Mouse (Mus musculus) effector memory CD4-positive, alpha-beta T cell, adult 7 months (primary cell): ENCODE results near the gene Iqca. TPM values are rescaled to one million over a fixed set of nuclear protein-coding genes. Genes with fewer than 3 reads are reported as not detected.

Source experiments
- polyA plus RNA-seq: library from polyadenylated mRNA; unstranded; fragments of 100-300 nt; shearing (Covaris generic); gene quantifications from one replicate; pipeline ENCODE4 v1.2.1, GENCODE M21; 2017

Iqca gene
- polyA plus RNA-seq = not detected

GRCm38 (mm10) chr1:90153099-90153744 is at the start of gene Iqca:
Gene Iqca, minus strand, starts transcription at chr1:90153401.

GRCm38 (mm10) chr1:90014446-90014845 is 138.8 kb downstream of the Iqca start, which contains the start of gene Asb18:
Gene Asb18, minus strand, starts transcription at chr1:90014666.

Other genes starting within 250 kb of the Iqca start
- not detected for gene Gbx2, start 222.2 kb downstream of the Iqca start, polyA plus RNA-seq
- gene Asb18, start 138.7 kb downstream of the Iqca start, polyA plus RNA-seq = not detected
- gene Ackr3, start 50.6 kb upstream of the Iqca start, polyA plus RNA-seq = 0.77 TPM